Mouse (Mus musculus): ENCODE measurements at regions not wholly inside any gene's neighbourhood (a gene's known extent, or its start where the extent isn't known, plus 50 kb on each side); places are given as distances from the start of the nearest gene placed in this dataset.

- Histone ChIP-seq H3K27ac (ENCODE audit: low read depth, low read length) (no peak overlapping the region), H3K9me3 (ENCODE audit: control insufficient read depth, low read length) (no peaks in the 10 kb centered on the region), H3K4me2 (replicated peaks; ENCODE audit: low read depth, low read length) (no peak overlapping the region), H3K9ac (ENCODE audit: low read depth, low read length) (no peak overlapping the region), H3K4me1 (ENCODE audit: control insufficient read depth, insufficient read depth, low read length) (no peaks in the 10 kb centered on the region), H3K27me3 (ENCODE audit: control insufficient read depth, insufficient read depth, low read length) (no peaks in the 10 kb centered on the region), H3K36me3 (ENCODE audit: control insufficient read depth, insufficient read depth, low read length) (no peaks in the 10 kb centered on the region), H3K4me3 (ENCODE audit: low read length) (no peak overlapping the region)
- no peak for ATAC-seq (ENCODE audit: low FRiP score, low TSS enrichment)
- 94% methylated on average over 8 of the region's 8 CpGs for WGBS
Observed at GRCm38 (mm10) chr11:63507387-63507786, 378.6 kb downstream of the Pmp22 start.

DNA sequence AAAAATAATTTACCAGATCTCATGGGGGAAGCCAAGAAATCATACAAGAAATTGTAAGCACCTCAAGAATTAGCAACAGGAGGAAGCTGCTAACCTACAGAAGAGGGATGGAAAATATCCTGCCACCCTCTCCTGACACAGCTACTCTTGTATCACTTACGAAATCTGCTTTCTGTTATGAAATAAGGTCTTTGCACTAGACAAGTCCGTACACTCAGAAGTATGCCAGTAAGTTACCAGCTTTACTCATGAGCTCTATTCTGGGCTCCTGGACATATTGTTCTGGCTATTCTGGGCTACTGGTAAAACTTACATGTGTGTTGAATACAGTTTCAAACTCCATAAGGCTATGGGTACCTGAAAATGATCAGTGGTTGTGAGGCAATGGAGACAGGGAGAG, 379.9 kb downstream of the Pmp22 start:
- Histone ChIP-seq H3K27me3 (ENCODE audit: control insufficient read depth, insufficient read depth, low read length) (no peaks in the 10 kb centered on the region), H3K4me1 (ENCODE audit: control insufficient read depth, insufficient read depth, low read length) (no peaks in the 10 kb centered on the region), H3K4me2 (replicated peaks; ENCODE audit: low read depth, low read length) (no peak overlapping the region), H3K36me3 (ENCODE audit: control insufficient read depth, insufficient read depth, low read length) (no peaks in the 10 kb centered on the region), H3K4me3 (ENCODE audit: low read length) (no peak overlapping the region), H3K9me3 (ENCODE audit: control insufficient read depth, low read length) (0 out of 2 replicates have a peak, but pooled peaks cover 3% of the 10 kb centered on the region), H3K27ac (ENCODE audit: low read depth, low read length) (no peak overlapping the region), H3K9ac (ENCODE audit: low read depth, low read length) (no peak overlapping the region)
- ATAC-seq (ENCODE audit: low FRiP score, low TSS enrichment) = no peak
- WGBS = 91% methylated on average over 2 of the region's 2 CpGs

- Histone ChIP-seq H3K9me3 (ENCODE audit: control insufficient read depth, low read length) (0 out of 2 replicates have a peak, but pooled peaks cover 7% of the 10 kb centered on the region), H3K9ac (ENCODE audit: low read depth, low read length) (no peak overlapping the region), H3K27me3 (ENCODE audit: control insufficient read depth, insufficient read depth, low read length) (no peaks in the 10 kb centered on the region), H3K27ac (ENCODE audit: low read depth, low read length) (no peak overlapping the region), H3K4me2 (replicated peaks; ENCODE audit: low read depth, low read length) (no peak overlapping the region), H3K4me1 (ENCODE audit: control insufficient read depth, insufficient read depth, low read length) (no peaks in the 10 kb centered on the region), H3K4me3 (ENCODE audit: low read length) (no peak overlapping the region), H3K36me3 (ENCODE audit: control insufficient read depth, insufficient read depth, low read length) (no peaks in the 10 kb centered on the region)
- 80% methylated on average over 7 of the region's 7 CpGs for WGBS
- ATAC-seq (ENCODE audit: low FRiP score, low TSS enrichment) = no peak
Observed at GRCm38 (mm10) chr11:63510611-63511010, 381.8 kb downstream of the Pmp22 start.

DNA sequence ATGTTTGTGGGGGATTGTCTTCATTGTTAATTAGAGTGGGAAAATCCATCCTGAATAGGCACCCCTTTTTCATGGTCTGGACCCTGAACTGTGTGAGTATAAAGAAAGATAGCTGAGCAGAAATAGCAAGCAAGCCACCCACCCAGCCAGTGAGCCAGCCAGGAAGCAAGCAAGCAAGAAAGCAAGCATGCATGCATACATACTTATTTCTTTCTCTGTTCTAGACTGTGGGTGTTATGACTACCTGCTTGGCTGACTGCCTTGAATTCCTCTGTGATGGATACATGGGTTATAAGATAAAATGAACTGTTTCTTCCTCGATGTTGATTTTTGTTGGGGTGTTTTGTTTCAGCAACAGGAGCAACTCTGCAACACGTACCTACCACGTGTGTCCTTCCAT, 385.8 kb downstream of the Pmp22 start:
- Histone ChIP-seq H3K9ac (ENCODE audit: low read depth, low read length) (no peak overlapping the region), H3K27ac (ENCODE audit: low read depth, low read length) (no peak overlapping the region), H3K9me3 (ENCODE audit: control insufficient read depth, low read length) (0 out of 2 replicates have a peak, but pooled peaks cover 7% of the 10 kb centered on the region), H3K36me3 (ENCODE audit: control insufficient read depth, insufficient read depth, low read length) (no peaks in the 10 kb centered on the region), H3K4me1 (ENCODE audit: control insufficient read depth, insufficient read depth, low read length) (no peaks in the 10 kb centered on the region; the same call in 1 of the 2 replicates), H3K4me2 (replicated peaks; ENCODE audit: low read depth, low read length) (no peak overlapping the region), H3K4me3 (ENCODE audit: low read length) (no peak overlapping the region), H3K27me3 (ENCODE audit: control insufficient read depth, insufficient read depth, low read length) (no peaks in the 10 kb centered on the region)
- WGBS = 90% methylated on average over 3 of the region's 3 CpGs
- no peak for ATAC-seq (ENCODE audit: low FRiP score, low TSS enrichment)

DNA sequence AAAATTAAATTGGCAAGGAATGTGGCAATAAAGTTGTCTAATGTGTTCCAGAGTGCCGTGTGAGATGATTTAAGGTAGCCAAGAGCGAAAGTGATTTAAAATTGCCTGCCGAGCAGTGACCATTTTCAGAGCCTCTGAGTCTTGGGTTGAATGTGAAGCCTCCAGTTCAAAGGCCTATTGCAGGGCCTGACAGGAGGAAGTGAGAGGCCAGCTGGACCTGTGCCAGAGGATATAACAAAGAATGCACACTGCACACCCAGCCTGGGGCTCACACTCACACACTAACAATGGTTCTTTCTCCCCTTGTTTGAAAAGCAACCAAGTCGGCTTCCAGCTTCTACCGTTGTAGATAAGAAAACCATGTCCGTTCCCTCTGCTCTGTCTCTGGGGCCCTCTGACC, 390.1 kb downstream of the Pmp22 start:
- peak; percentile 55; the same call in 1 of the 2 replicates for ATAC-seq (ENCODE audit: low FRiP score, low TSS enrichment)

GRCm38 (mm10) chr11:63524254-63524653, 395.5 kb downstream of the Pmp22 start:
- Histone ChIP-seq H3K27me3 (ENCODE audit: control insufficient read depth, insufficient read depth, low read length) (no peaks in the 10 kb centered on the region), H3K4me1 (ENCODE audit: control insufficient read depth, insufficient read depth, low read length) (no peaks in the 10 kb centered on the region), H3K9me3 (ENCODE audit: control insufficient read depth, low read length) (no peaks in the 10 kb centered on the region), H3K36me3 (ENCODE audit: control insufficient read depth, insufficient read depth, low read length) (no peaks in the 10 kb centered on the region), H3K9ac (ENCODE audit: low read depth, low read length) (no peak overlapping the region), H3K4me3 (ENCODE audit: low read length) (no peak overlapping the region), H3K4me2 (replicated peaks; ENCODE audit: low read depth, low read length) (no peak overlapping the region), H3K27ac (ENCODE audit: low read depth, low read length) (no peak overlapping the region)
- no peak for ATAC-seq (ENCODE audit: low FRiP score, low TSS enrichment)
- WGBS = 91% methylated on average over 7 of the region's 7 CpGs

More for the DNA sequence above, 390.1 kb downstream of the Pmp22 start:
- Histone ChIP-seq H3K4me3 (ENCODE audit: low read length) (no peak overlapping the region), H3K9me3 (ENCODE audit: control insufficient read depth, low read length) (0 out of 2 replicates have a peak, but pooled peaks cover 5% of the 10 kb centered on the region), H3K27ac (ENCODE audit: low read depth, low read length) (no peak overlapping the region), H3K27me3 (ENCODE audit: control insufficient read depth, insufficient read depth, low read length) (no peaks in the 10 kb centered on the region), H3K36me3 (ENCODE audit: control insufficient read depth, insufficient read depth, low read length) (no peaks in the 10 kb centered on the region), H3K4me2 (replicated peaks; ENCODE audit: low read depth, low read length) (no peak overlapping the region), H3K9ac (ENCODE audit: low read depth, low read length) (no peak overlapping the region), H3K4me1 (ENCODE audit: control insufficient read depth, insufficient read depth, low read length) (no peaks in the 10 kb centered on the region; the same call in 1 of the 2 replicates)
- WGBS = 34% methylated on average over 6 of the region's 6 CpGs

DNA sequence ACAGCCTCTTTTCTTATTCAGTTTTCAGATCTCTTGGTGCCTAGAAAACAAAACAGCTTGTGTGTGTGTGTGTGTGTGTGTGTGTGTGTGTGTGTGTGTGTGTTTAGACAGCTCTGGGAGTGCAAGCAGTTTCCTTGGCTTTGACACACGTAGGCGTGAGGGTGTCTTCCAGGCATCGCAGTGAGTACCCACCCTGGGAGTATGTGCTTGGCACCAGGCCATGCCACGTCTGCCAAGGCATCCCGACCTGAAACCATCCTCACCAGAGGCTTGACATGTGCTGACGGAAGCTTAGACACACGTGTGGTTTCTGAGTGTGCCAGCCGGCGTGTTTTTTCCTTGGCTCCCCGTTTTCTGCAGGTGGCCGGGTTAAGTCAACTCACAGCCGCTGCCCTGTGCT, 396.6 kb downstream of the Pmp22 start:
- no peak overlapping the region for H3K4me3 ChIP-seq (ENCODE audit: low read length)
- no peaks in the 10 kb centered on the region for H3K4me1 ChIP-seq (ENCODE audit: control insufficient read depth, insufficient read depth, low read length)
- H3K9me3 ChIP-seq (ENCODE audit: control insufficient read depth, low read length) = no peaks in the 10 kb centered on the region
- no peak overlapping the region for H3K9ac ChIP-seq (ENCODE audit: low read depth, low read length)
- 75% methylated on average over 12 of the region's 12 CpGs for WGBS
- no peaks in the 10 kb centered on the region for H3K36me3 ChIP-seq (ENCODE audit: control insufficient read depth, insufficient read depth, low read length)
- H3K4me2 ChIP-seq (replicated peaks; ENCODE audit: low read depth, low read length) = no peak overlapping the region
- ATAC-seq (ENCODE audit: low FRiP score, low TSS enrichment) = no peak
- H3K27me3 ChIP-seq (ENCODE audit: control insufficient read depth, insufficient read depth, low read length) = no peaks in the 10 kb centered on the region
- no peak overlapping the region for H3K27ac ChIP-seq (ENCODE audit: low read depth, low read length)

DNA sequence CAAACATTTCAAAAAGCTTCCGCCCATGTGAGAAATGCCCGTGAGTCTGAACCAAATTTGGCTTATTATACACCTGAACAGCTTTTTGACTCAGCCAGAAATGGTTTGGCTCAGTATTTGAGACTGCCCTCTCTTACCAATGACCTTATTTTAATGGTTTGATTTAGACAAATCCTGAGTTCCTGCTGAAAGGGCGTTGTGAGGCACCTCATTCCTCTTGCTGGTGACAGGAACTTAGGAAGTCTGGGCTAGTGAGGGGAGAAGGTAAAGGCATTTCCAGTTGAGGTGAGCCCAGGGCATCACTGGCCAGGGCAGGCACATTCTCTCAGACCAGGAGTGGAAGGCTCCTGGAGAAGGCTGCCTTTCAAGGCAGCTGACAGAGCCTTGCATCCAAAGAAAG, 396.1 kb downstream of the Hs3st3b1 start:
- H3K4me3 ChIP-seq (ENCODE audit: low read length) = no peak overlapping the region
- H3K27ac ChIP-seq (ENCODE audit: low read depth, low read length) = no peak overlapping the region
- H3K4me1 ChIP-seq (ENCODE audit: control insufficient read depth, insufficient read depth, low read length) = no peaks in the 10 kb centered on the region
- no peak overlapping the region for H3K4me2 ChIP-seq (replicated peaks; ENCODE audit: low read depth, low read length)
- 74% methylated on average over 3 of the region's 3 CpGs for WGBS
- H3K27me3 ChIP-seq (ENCODE audit: control insufficient read depth, insufficient read depth, low read length) = no peaks in the 10 kb centered on the region
- H3K9me3 ChIP-seq (ENCODE audit: control insufficient read depth, low read length) = no peaks in the 10 kb centered on the region
- ATAC-seq (ENCODE audit: low FRiP score, low TSS enrichment) = no peak
- no peak overlapping the region for H3K9ac ChIP-seq (ENCODE audit: low read depth, low read length)
- no peaks in the 10 kb centered on the region for H3K36me3 ChIP-seq (ENCODE audit: control insufficient read depth, insufficient read depth, low read length)

- Histone ChIP-seq H3K27ac (ENCODE audit: low read depth, low read length) (no peak overlapping the region), H3K9ac (ENCODE audit: low read depth, low read length) (no peak overlapping the region), H3K4me1 (ENCODE audit: control insufficient read depth, insufficient read depth, low read length) (no peaks in the 10 kb centered on the region), H3K27me3 (ENCODE audit: control insufficient read depth, insufficient read depth, low read length) (no peaks in the 10 kb centered on the region), H3K4me2 (replicated peaks; ENCODE audit: low read depth, low read length) (no peak overlapping the region), H3K4me3 (ENCODE audit: low read length) (no peak overlapping the region), H3K36me3 (ENCODE audit: control insufficient read depth, insufficient read depth, low read length) (no peaks in the 10 kb centered on the region), H3K9me3 (ENCODE audit: control insufficient read depth, low read length) (no peaks in the 10 kb centered on the region)
- ATAC-seq (ENCODE audit: low FRiP score, low TSS enrichment) = no peak
- WGBS = 87% methylated on average over 5 of the region's 5 CpGs
Observed at GRCm38 (mm10) chr11:63532752-63533151, 389.3 kb downstream of the Hs3st3b1 start.
